Mouse (Mus musculus): Measurements from ENCODE around the gene Gm20449. TPM values are rescaled to one million over a fixed set of nuclear protein-coding genes. Genes with fewer than 3 reads are reported as not detected.
"Not testable (repeated sequence)": the region's sequence is repeated elsewhere in the genome, so short reads cannot be mapped to it uniquely, and the experiment has no call there.

The Gm20449 gene
- total RNA-seq (2021): not detected
- long read RNA-seq, experiment 1, partial matches to known transcripts: 0 of 1 reads
- long read RNA-seq, experiment 1, other reads (novel, unspliced or antisense): 1 of 1 reads
- long read RNA-seq, experiment 2, partial matches to known transcripts: 0 of 1 reads
- long read RNA-seq, experiment 2, other reads (novel, unspliced or antisense): 1 of 1 reads

DNA sequence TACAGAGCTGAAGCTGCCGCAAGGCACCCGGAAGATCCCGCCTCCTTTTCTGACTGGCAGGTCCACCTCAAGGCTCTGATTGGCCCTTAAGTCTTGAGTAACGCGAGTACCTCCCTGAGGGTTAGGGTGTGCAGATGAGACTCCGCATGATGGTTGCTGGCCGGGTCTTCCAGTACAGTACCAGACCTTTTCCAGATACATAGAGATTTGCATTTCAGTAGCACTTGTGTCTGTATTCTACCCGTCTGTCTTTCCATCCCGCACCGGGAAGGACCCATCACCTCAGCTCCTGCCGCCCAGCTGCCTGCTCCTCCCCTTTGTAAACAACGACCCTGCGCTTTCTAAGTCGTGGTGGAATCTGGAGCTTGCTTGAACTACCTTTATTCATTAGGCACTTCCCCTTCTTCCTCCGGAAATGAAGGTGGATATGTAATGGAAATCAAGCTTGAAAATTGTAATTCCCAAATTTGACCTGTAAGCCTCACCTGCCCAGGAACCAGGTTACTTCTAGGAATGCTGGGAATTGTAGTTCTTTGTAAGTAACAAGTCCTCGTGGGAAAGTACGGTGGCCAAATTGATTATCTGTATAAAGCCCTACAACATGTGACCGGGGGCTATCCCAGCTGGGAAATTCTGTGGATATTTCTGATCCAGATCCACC lies at the start of gene Gm20449, which contains the start of gene AW146154:
TSS of gene Gm20449 (minus strand) at position 29 of the 661 bp plus-strand sequence.
TSS of gene AW146154 (minus strand) at position 502 of the 661 bp plus-strand sequence.
- DNase-seq: peak; percentile 97

DNA sequence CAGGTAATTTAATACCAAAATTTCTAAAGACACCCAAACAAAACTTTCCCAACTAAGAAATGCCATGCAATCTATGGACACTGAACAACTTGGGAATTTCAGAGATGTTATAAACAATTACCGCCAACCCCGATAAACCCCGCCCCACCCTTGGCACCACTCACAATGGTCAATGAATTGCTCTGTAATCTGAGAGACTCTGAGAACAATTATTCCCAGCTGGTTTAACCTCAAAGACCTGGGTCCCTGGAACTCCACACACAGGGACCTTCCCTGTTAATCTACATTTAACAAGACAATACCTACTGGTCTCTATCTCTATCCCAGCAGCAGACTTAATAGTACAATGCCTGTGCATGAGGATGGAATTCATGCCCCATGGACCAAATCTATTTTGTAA lies 13.5 kb upstream of the Gm20449 start:
- DNase-seq: no peak

DNA sequence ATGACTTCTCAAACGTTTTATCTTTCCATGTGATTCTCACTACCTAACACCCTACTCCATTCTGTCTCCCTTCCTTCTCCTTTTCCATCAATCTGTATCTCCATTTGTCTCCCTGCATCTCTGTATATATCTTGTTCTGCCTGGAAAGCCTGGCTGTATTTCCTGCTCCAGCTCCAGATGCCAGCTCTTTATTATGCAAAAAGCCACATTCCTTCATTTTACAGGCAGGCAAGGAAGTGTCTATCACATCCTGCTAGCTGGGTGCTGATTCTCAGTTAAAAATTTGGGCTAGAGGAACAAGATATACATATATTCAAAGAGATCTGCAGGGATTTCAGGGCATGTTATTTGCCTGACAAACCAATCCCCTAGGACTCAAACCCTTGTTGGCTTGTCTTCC lies 13.0 kb upstream of the Gm20449 start:
- DNase-seq: no peak

DNA sequence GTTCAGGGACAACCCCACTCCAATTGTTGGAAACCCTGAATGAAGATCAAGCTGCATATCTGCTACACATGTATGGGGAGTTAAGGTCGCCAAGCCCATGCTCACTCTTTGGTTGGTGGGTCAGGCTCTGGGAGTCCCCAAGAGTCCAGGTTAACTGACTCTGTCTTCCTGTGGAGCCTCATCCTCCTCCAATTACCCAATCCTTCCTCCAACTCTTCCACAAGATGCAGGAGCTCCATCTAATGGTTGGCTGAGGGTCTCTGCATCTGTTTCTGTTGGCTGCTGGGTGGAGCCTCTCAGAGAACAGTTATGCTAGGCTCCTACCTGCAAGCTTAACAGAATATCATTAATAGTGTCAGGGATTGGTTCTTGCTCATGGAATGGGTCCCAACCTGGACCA lies 3.2 kb upstream of the Gm20449 start:
- no peak for DNase-seq

DNA sequence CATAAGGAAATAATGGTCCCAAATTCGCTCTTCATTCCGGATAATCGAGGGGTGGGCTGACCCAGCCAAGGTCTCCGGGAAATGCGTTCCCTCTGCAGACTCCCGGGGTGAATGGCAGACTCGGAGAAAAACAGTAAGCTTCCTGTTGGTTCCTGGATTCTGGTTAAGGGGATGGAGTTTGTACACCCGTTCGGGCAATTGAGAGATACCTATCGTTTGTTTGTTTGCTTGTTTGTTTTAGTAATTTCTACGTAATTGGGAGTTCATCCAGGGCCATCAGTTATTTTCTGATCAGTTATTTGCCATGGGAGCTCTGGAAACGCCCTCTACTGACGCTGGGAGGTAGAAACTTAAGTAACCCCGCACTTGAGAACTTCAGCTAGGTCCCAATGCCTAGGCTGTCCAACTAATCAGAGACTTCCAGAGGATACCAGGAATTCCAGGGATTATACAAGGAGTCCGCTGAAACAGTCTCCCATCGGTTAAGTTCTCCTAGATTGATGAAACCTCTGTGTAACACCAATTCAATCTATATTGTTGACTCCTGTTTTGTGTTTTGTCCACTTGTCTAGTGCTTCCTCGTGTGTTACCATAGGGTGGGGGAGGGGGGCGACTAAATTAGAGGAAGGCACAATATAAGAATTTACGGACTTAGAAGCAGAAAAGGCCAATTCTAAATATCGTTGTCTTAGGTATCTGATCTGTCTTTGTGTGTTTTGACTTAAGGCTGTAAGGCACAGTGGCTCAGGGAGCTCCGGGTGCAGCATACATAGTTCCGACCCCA lies 1.1 kb upstream of the Gm20449 start:
- DNase-seq: peak; percentile 30

DNA sequence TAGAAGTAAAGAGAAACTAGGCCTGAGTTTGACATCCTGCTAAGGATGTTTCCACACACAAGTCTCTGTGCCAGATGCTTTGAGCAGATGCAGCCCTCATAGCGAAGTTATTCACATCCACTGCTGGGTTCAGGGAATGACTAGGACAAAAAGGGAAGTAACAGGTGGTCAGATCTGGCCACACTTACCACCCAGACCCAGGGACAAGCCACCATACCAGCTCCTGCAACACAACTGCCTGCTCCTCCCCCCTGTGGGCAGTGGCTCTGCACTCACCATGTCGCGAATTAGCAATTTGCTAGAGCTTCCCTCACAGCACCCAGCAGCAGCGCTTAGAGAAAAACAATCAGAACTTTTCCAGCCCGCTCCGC lies 214 bp downstream of the Gm20449 start:
- not testable (repeated sequence) for DNase-seq

DNA sequence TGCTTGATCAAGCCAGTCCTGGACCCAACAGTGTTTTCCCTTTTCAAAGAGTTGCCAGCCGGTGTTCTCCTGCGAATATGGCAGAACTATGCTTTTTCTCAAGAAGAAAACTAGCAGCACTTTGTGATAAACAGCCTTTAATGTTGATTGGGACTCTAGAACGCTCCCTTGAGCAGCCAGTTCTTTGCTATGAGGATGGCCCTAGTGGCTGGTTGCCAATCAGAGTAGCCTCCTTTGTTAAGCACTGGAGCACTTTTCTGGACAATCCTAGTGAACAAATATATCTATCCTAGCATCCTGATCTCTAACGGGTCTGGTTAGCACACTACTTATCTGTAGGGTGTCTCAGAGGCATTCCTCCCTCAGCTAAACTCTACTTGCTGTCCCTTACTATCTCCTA lies 753 bp downstream of the Gm20449 start:
- not testable (repeated sequence) for DNase-seq

DNA sequence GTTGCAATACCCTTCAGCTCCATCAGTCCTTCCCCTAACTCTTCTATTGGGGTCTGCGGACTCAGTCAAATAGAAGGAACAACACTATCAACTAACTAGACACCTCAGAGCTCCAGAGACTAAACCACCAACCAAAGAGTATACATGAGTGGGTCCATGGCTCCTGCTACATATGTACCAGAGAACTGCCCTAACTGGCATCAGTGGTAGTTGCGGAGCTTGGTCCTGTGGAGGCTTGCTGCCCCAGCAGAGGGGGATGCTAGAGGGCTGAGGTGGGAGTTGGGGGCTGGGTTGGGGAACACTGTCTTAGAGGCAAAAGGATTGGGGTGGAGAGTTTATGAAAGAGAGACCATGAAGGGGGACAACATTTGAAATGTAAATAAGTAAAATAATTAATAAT lies 1.3 kb downstream of the Gm20449 start:
- no peak for DNase-seq

DNA sequence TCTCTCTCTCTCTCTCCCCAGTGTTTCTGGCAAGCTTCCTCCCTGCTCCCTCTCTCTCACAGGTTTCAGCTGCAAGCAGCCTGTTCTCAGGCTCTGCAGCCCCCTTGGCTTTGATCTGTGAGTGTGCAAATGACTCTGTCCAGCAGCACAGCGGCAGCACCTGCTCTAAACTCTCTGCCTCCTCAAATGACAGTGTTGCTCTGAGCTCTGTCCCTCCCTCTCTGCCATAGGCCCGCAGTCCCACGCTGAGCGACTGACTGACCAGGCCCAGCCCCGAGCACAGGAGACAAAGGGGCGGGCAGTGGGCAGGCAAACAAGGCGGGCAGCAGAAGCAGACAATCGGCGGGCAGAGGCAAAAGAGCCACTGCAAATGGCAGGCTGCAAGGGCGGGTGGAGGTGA lies 47.4 kb downstream of the Gm20449 start:
- DNase-seq: no peak

DNA sequence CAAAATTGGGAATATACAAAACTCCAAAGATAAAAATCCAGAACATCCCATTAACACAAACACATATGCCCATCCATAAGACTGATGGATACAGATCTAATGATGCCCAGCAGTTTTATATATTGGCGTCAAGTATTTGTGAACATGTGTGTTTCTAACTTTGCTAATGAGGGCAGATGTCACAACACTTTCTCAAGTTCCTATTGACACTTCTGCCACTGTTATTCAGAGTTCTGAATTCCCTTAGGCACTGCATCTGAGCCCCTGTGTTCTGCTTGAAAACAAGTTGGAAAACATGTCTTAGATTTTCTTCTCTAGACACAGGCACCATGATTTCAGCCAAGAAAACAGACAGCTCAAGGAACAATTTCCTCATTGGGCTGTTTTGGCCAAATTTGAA lies 50.6 kb downstream of the Gm20449 start, which contains the start of gene Vmn2r57:
TSS of gene Vmn2r57 (minus strand) at position 101 of the 400 bp plus-strand sequence.
- DNase-seq: not testable (repeated sequence)

DNA sequence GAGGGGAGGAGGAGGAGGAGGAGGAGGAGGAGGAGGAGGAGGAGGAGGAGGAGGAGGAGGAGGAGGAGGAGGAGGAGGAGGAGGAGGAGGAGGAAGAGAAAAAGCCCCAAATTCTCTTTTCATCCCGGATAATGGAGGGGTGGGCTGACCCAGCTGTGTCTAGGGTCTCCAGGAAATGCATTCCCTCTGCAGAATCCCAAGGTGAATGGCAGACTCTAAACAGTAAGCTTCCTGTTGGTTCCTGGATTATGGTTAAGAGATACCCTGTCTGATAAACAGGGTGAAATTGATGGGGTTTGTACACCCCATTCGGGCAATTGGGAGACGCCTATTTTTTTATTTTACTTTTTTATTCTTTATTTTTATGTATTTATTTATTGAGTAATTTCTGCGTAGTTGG lies 105.1 kb downstream of the Gm20449 start:
- no peak for DNase-seq

DNA sequence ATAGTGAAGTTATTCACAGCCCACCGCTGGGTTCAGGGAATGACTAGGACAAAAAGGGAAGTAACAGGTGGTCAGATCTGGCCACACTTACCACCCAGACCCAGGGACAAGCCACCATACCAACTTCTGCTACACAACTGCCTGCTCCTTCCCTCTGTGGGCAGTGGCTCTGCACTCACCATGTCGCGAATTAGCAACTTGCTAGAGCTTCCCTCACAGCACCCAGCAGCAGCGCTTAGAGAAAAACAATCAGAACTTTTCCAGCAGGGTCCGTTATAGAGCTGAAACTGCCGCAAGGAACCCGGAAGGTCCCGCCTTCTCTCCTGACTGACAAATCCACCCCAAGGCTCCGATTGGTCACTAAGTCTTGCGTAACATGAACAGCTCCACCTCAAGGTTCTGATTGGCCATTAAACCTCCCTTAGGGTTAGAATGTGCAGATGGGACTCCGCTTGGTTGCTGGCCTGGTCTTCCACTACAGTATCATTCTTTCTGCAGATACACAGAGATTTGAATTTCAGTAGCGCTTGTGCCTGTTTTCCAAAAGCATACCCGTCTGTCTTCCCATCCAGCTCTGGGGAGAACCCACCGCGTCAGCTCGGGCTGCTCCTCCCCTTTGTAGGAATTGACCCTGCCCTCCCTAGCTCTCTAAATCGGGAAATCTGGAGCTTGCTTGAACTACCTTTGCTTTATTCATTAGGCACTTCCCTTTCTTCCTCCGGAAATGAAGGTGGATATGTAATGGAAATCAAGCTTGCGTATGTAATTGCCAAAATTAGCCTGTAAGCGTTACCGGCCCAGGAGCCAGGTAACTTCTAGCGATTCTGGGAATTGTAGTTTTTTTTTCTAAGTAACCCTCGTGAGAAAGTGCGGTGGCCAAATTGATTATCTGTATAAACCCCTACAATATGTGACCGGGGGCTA lies 105.9 kb downstream of the Gm20449 start, which contains the start of gene AI987944:
TSS of gene AI987944 (minus strand) at position 332 of the 924 bp plus-strand sequence.
- peak; percentile 83 for DNase-seq

Other genes with a start within 250 kb of the Gm20449 start
- 10 to 100 TPM; 10.0 to 10.9 TPM for gene AI987944, start 106.0 kb downstream of the Gm20449 start, total RNA-seq (2021)
- gene Vmn2r57, start 50.7 kb downstream of the Gm20449 start, total RNA-seq (2021): under 1 TPM; 0.08 to 0.11 TPM
- gene AW146154, start 473 bp upstream of the Gm20449 start, total RNA-seq (2021): 1 to 10 TPM; 3.9 TPM
- not detected for gene Gm6871, start 74.2 kb upstream of the Gm20449 start, total RNA-seq (2021)
- 10 to 100 TPM in 1 of 2 experiments, 1 to 10 TPM in 1; 8.7 to 10.2 TPM for gene 2610021A01Rik, start 99.8 kb upstream of the Gm20449 start, total RNA-seq (2021)
- 1 to 10 TPM; 6.5 to 6.9 TPM for gene Zfp788, start 133.8 kb upstream of the Gm20449 start, total RNA-seq (2021)

Data from gastrocnemius, postnatal 25 days (tissue).